Mouse (Mus musculus) fibroblast of lung, adult 2 months (primary cell): ENCODE data around the gene Grm4.
A peak's percentile ranks its signal among the peaks of the same experiment; 100 is the strongest.

Source experiments
- DNase-seq: peaks from one replicate; pipeline ENCODE4 v3.0.0-alpha.2; 2011; ENCODE audit warnings: low read depth

The Grm4 gene

DNA sequence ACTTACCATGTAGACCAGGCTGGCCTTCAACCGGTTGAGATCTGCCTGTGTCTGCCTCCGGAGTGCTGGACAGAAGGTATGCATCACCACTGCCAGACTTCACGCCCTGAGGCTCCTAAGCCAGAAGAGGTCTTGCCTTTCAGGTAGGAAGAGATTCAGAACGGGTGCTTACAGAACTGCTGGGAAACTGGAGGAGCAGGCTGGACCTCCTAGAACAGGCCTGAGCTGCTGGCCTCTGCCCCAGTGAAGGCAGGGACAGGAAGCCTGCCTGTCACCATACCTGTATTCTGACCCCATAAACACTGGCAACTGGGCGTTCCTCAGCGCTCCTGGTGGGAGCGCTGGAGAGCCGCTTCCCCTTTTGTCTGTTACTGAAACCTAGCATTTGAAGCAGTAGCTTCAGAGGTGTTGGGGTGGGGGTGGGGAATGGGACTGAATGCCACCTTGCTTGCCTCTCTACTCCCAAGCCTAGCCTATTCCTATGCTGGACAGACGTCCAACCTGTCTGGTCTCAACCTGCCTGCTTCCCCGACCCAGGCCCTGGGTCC is 30.3 kb upstream of the Grm4 start:
- no peak for DNase-seq

DNA sequence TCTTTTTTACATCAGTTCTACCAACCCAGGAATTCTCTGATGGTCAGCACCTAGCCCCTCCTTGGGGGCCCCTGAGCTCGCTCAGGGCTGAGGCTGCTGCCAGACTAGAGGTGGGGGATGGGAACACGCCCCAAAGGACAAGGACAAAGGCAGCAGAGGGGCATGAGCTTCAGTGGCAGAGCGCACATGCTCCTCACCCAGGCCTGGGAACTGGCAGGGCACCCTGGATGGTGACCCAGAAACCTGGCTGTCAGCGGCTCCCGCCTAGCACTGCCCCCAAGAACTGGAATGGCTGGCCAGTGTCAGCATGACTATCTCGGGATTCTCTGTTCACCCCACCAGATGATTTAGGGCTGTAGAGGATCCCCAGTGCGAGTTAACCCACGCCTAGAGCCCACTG is 28.0 kb upstream of the Grm4 start:
- no peak for DNase-seq

DNA sequence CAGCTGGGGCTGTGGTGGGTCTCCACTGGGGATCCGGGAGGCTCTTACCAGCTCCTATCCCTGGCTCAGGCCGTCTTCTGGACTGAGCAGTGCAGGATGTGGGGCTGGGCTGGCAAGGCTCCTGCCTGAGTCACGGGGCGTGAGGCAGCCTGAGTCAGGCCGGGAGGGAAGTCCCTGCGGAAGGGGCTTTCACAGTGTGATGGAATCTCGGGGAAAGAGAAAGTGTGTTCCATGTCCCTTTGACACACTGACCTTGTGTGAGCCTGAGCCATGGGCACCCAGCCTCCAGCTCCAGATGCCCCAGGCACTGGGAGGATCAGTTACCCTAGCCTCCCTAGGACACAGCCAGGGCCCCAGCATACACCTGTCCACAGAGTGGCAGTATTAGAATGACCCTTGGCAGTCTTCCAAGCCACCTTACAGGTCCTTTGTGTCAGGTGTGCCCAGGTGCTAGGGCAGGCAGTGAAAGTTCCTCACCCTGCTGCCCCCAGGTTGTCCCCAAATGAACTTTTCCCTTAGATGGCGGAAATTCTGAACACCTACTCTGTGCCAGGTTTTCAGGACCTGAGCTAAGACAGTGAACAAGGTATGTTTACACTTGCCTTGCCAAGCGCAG is 26.2 kb upstream of the Grm4 start:
- DNase-seq: peak; percentile 77

DNA sequence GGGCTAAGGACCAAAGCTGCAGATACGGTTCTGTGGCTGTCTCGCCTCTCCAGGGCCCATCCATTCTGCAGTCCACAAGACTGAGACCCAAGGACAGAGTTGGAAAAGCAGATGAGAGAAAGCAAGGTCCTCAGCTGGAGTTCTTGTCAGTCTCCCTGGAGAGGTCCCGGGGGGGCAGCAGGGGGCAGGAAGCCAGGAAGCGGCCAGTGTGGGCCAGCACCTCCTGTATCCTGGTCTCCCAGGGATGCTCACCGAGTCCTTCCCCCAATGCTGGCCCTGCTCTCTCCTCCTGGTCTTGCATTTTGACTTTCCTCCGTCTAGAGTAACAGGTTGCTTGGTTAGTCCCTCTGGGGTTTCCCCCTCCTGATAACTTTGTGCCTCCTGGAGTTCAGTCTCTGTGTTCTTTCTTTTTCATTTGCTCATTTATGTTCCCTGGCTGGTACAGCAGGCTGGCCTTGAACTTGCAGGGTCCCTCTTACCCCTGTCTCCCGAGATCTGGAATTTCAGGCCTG is 25.4 kb upstream of the Grm4 start:
- DNase-seq: no peak

DNA sequence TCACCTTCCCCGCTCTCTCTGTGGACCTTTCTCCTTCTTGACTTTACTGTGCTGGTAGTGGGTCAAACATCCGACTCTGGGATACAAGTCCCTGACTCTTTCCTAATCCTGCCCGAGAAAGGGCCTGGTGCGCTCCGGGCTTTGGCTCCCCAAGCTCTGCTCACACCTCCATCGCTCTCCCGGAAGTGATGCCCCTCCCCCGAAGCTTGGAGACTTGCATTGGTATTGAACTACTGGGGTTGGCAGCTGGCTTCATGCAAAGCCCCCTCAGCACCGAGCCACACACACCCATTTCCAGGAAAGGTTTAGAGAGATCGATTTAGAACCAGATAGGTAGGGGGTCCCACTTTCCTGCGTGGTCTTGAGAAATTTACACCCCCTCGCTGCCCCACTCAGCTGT is 24.8 kb upstream of the Grm4 start:
- no peak for DNase-seq

DNA sequence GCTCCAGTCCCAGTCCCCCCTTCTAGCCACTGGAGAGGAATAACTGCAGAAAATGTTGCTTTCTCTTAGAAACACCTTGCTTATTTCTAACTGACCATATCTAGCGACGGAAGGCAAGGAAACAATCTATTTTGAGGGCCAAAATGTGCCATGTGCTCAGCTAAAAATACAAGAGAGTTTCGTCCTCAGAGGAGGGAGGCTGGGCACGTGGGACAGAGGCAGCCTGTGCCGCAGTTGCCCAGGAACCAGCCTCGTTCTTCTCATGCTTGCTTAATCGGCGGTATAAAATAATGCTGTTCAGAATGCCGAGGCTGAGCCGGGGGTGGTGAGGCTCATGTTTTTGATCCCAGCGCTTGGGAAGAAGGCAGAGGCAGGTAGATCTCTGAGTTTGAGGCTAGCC is 23.3 kb upstream of the Grm4 start:
- no peak for DNase-seq

DNA sequence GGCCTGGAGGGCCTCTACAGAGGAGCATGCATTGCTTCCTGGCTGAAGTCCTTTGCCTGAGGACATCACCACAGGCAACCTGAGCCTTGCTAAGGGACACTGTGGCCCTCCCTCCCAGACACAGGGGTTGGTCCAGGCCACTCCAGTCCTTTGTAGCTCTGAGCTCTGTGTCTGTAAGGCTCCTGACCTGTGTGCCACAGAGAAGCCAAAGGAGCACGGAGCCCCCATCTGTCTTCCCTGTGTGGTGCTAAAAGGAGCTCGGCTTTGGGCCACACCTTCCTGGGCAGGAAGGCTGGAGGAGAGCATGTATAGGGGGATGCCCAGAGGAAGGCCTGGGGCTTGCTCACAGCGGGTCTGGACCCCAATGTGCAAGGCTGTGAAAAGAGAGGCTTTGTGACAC is 20.8 kb upstream of the Grm4 start:
- no peak for DNase-seq

DNA sequence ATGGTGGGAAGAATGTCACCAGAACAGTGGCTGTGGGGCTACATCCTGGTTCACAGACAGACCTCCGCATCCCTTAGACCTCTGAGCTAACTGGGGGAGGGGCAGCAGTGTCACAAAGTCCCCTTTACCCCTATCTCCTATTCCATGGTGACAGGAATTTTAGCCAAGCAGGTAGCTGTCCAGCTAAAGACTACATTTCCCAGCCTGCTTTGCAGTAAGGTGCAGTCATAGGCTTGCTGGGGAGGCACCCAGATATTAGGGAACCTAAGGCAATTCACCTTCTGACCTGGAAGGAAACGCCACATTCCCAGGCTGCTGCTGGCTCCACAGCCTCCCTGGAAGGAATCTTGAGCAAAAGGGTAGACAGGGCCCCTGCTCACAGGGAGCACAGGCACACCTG is 20.1 kb upstream of the Grm4 start:
- DNase-seq: no peak

DNA sequence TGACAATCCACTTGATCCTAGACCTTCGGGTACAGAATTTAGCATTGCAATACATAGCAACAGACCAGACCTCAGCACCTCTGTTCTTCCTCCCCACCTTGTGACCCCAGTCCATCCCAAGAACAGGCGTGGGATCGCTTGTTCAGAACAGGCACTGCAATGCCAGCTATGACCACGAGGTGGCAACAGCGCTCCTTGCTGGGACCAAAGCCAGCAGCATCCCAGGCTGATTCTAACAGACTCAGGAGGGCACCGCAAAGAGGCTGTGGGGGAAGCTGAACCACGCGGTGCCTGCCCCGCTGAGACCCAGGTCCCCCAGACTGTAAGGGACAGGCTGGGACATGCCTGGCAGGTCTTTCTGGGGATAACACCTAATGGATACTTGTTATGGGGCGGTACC is 13.5 kb upstream of the Grm4 start:
- peak; percentile 53 for DNase-seq

DNA sequence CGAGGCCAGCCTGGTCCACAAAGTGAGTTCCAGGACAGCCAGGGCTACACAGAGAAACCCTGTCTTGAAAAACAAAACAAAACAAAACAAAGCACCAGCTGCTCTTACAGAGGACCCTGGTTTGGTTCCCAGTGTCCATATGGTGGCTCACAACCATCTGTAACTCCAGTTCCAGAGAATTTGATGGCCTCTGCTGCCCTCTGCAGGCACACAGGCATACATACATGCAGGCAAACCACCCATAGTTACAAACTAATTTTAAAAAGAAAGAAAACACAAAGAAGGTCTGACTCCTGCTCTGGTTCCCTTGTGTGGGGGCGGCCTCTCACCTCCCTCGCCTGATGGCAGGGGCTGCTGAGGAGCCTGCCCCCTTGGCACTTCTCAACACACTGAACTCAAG is 12.2 kb upstream of the Grm4 start:
- no peak for DNase-seq

DNA sequence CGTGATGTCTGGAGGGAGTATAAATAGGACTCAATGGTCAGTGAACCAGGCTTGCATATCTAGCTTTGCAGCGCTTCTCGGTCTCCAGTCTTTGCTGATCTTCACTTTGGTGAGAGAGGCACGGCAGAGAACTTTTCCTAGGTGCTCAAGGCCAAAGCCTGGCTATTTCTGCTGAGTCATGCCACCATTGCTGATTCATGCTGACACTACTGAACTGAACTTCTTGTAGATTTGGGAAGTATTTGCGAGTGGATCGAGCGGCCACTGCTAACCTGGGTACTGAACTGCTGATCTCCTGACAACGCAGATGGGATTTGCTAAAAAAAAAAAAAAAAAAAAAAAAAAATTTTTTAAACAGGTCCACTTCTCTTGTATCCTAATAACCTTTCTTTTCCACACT is 10.9 kb upstream of the Grm4 start:
- no peak for DNase-seq

DNA sequence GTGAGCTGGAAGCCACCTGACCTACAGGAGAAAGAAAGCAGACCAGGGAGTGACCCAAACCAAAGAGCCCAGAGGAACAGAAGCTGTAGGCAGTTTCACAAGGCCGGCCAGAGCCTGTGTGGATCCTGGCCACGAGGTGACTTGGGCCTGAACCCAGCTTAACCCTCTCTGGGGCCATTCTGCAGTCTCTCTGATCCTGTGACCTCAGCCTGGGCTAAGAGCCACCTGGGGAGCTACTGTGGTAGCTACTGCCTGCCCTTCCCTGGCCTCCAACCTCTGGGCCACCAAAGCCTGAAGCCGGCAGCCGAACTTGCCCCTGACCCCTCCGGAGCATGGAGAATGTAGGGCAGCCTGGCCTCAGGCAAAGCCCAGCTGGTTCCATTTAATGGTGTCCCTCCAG is 7.6 kb upstream of the Grm4 start:
- DNase-seq: no peak

DNA sequence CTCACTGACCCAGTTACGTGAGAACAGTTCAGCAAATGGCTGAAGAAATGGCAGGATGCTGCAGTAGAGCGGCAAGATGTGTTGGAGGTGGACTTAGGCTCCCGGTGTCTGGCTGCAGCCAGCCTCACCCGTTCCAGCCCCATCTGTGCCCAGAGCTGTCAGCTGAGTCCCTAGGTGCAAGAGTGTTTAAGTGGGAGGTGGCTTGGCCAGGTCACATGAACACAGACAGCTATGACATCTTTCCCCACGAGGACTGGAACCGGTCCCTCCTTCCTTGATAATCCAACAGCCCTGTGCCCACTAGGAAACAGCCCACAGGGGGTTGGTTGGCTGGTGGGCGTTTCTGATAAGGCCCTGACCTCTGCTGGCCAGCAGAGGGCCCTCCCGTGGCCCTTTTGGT is 6.8 kb upstream of the Grm4 start:
- no peak for DNase-seq

DNA sequence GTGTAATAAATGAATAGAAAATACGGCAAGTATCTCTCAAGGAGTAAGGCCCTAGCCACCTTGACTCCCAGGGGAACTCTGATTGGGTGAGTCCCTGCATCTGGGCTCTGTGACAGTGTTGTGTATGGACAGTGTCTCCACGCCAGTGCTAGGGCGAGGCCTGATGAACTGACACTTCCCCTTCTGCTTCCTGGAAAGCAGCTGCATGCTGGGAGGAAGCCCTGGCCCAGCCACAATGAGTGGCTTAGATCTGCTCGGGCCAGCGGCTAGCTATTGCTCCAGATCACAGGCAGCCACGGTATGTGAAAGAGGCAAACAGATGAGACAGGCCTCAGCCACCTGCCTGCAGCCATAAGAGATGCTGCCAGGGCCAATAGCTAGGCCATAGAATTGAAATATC is 6.0 kb upstream of the Grm4 start:
- DNase-seq: no peak

DNA sequence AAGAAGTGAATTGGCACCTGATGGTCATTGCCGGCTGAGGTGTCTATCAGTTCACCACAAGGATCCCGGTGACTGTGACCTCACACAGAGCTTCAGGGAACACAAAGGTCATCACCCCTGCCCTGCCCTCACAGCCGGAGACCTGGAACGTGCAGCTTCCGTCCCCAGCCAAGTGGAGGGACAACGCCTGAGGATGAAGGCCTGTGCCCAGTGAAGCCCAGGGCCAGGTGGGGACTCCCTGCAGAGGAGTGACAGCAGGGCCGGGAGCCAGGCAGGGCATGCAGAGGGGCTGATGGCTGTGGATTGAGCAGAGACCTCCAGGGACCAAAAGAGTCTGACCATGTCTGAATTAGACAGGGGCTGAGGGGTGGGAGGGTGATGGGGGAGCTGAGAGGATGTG is 1.9 kb upstream of the Grm4 start:
- DNase-seq: no peak

DNA sequence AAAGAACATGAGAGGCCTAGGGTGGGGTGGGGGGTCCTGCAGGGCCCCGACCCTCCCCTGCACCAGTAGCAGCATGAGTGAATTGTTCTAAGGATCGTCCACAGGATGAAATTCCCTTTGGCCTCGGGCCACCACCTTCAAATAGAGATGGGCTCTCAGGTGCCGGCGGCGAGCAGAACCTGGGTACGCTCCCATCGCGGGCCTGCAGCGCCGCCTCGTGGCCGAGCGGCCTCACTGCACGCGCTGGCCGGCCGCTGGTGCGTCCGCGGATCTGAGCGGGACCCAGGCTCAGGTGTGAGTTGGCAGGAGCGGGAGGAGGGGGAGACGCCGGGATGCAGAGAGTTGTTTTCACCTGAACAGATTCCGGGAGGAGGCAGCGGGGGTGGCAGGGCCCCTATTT is 646 bp downstream of the Grm4 start:
- no peak for DNase-seq

DNA sequence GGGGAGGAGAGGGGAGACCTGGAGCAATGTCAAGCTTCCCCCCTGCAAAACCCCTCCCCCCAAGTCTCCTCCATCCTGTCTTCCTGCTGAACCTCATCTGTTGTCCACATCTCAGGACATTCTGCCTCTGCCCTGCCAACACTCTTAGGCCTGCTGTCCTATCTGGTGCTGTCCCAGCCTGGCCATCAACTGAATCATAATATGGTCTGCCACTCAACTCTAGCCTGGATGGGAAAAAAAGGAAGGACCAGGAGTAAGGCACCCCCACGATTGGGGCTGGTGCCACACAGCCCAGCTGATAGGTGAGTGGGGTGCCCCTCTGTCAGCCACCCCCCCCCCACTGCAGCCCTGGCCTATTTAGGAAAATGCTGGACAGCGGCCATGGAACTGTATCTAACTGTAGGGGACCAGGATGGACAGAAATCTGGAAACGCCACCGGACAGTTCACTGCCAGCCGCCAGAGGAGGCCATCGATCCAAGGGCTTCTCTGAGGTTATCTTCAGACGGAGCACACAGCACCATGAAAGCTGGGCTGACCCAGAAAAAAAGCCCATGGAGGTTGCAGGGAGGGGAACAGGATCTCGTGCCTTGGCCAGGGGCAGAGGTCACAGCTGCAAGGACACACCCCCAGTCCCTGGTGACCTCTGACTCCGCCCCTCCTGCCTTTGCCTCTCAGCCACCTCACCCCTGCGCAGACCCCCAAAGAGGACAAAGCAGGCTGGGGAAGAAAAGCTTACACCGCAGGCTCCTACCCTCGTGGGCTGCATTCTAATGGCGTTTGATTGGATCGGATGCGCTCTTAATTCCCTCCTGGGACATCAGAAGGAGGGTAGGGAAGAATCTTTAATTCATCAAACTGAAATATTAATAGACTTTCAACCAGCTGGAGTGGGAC is 2.3 kb downstream of the Grm4 start:
- DNase-seq: no peak

DNA sequence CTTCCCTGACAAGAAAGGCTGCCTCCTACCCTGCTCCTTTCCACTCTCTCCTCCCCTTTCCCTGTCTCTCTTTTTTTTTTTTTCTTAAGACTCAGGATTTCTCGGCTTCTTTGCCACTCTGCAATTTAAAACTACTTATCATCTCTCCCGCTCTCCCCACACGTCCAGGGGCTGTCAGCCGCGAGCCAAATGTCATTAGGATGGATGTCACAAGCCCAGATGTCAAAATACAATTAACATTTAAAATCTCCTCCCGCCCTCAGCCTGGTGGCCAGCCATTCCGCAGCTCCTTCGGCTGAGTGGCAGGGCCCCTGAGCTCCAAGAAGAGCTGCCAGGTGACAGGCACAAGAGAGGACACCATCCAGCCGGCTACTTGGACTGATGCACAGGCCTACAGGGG is 2.9 kb downstream of the Grm4 start:
- no peak for DNase-seq

DNA sequence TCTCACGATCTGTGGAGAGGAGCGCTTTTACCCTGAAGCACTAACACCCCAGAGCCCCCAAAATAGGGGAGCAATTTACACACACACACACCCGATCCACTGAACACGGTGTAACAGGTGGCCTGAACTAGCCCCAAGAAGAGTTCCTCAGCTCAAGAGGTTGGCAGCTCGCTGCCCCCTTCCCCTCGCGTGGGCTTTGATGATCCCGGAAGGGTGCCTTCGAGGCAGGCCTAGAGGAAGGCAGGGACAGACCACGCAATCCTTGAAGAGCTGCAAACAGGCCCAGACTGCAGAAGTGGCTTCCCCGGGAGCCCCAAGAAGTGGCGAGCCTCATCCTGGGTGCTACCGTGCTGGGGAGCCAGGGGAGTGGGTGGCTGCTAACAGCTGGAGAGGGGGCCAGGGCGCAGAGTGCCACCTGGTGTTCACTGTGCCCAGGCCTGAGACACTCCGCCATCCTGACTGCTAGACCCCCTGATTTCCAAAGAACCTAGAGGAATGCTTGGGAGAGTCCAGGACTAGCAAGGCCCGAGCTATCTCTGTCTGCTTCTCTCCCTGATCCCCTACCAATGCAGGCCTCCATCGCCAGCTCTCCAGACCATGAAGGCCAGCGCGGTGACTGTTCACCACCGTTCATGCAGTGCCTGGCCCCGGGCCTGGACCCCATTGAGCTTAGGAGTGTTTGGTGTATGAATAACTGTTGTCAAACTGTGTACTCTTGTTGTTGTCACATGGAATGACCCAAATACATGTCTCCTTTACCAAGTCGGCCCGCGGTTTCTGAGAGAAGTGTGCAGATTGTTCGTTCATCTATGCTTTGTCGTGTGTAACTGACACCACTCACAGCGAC is 7.1 kb downstream of the Grm4 start:
- DNase-seq: no peak

DNA sequence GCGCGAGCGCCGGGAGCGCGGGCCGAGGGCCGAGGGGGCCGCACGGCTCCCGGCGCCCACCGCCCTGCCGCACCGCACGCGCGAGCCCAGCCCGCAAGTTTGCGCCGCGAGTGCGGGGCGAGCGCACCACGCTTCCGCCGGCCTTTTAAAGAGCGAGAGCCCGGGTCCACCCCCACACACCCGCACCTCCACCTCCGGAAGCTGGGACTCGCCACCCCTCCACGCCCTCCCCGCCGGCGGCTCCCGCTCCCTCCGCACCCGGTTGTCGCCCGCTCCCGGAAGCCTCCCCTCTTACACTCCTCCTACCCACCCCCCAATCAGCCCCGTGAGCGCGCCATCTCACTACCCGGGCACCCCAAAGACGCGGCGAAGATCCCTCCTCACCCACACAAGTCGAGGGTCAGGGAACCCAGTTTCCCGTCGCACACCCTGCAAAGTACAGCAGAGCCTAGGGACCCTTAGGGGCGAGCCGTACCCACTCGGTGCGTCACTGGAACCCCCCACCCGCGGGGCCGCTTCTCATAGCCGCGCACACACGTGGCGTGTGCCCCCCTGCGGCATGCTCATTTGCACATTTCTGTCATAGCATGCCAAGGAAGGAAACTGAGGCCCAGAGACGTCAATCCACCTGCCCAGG is 7.8 kb downstream of the Grm4 start:
- DNase-seq: no peak

DNA sequence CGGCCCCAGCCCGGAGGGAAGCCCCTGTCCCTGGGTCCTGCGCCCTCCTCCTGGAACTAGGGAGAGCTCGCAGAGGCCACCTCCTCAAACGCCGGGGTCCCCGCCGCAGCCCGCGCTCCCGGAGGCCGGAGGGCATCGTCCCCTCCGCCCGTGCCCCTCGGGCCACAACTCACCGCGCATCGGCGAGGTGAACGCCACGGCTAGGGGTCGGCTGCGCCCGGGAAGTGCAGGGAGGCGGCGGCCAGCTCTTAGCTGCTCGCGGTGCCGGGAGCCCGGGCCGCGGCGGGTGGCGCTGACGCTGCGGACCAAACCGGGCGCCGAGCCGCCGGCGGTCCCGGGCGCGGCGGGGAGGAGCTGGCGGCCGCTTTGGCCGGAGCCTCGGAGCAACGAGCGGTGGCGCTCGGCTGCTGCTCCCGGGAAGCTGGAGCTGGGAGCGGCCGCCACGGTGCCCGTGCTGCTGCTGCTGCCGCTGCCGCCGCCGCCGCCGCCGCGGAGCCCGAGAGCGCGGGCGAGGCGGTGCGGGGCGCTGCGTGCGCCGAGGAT is 8.5 kb downstream of the Grm4 start:
- DNase-seq: no peak
